Mouse (Mus musculus) urinary bladder, postnatal 25 days (tissue): ENCODE measurements at regions not wholly inside any gene's neighbourhood (a gene's known extent, or its start where the extent isn't known, plus 50 kb on each side); places are given as distances from the start of the nearest gene placed in this dataset.

Experiments
- DNase-seq: peaks from one replicate; pipeline ENCODE4 v3.0.0; 2022; ENCODE audit warnings: low spot score

- DNase-seq = no peak
Observed at GRCm38 (mm10) chr13:119140436-119140835, 288.0 kb upstream of the Paip1 start.

- no peak for DNase-seq
Observed at GRCm38 (mm10) chr13:119143351-119143750, 285.1 kb upstream of the Paip1 start.

GRCm38 (mm10) chr13:119145713-119146112 lies 282.7 kb upstream of the Paip1 start:
- no peak for DNase-seq

- DNase-seq = no peak
Observed at GRCm38 (mm10) chr13:119147701-119148100, 280.7 kb upstream of the Paip1 start.

- no peak for DNase-seq
Observed at GRCm38 (mm10) chr13:119149141-119149540, 279.3 kb upstream of the Paip1 start.

GRCm38 (mm10) chr13:119150847-119151548 lies 277.4 kb upstream of the Paip1 start:
- no peak for DNase-seq

GRCm38 (mm10) chr13:119177753-119178152 lies 250.6 kb upstream of the Paip1 start:
- DNase-seq = no peak

- no peak for DNase-seq
Observed at GRCm38 (mm10) chr13:119178212-119178611, 250.2 kb upstream of the Paip1 start.

GRCm38 (mm10) chr13:119179157-119179920 lies 249.1 kb upstream of the Paip1 start:
- DNase-seq = no peak

- DNase-seq = no peak
Observed at GRCm38 (mm10) chr13:119184322-119184877, 244.0 kb upstream of the Paip1 start.

- DNase-seq = no peak
Observed at GRCm38 (mm10) chr13:119185567-119186143, 242.7 kb upstream of the Paip1 start.

GRCm38 (mm10) chr13:119231556-119231955 lies 196.8 kb upstream of the Paip1 start:
- DNase-seq = no peak

- no peak for DNase-seq
Observed at GRCm38 (mm10) chr13:119232100-119233029, 196.0 kb upstream of the Paip1 start.

GRCm38 (mm10) chr13:119233030-119233385 lies 195.4 kb upstream of the Paip1 start:
- DNase-seq = no peak

GRCm38 (mm10) chr13:119233869-119234268 lies 194.5 kb upstream of the Paip1 start:
- DNase-seq = no peak

GRCm38 (mm10) chr13:119242358-119242757 lies 186.0 kb upstream of the Paip1 start:
- DNase-seq = no peak

GRCm38 (mm10) chr13:119247101-119247500 lies 181.3 kb upstream of the Paip1 start:
- no peak for DNase-seq

GRCm38 (mm10) chr13:119252006-119252405 lies 176.4 kb upstream of the Paip1 start:
- DNase-seq = no peak

- DNase-seq = no peak
Observed at GRCm38 (mm10) chr13:119256350-119256749, 172.1 kb upstream of the Paip1 start.

GRCm38 (mm10) chr13:119258515-119258914 lies 169.9 kb upstream of the Paip1 start:
- DNase-seq = no peak

- no peak for DNase-seq
Observed at GRCm38 (mm10) chr13:119263561-119263960, 164.8 kb upstream of the Paip1 start.
